ENCODE assay signal across 8 mouse cellular contexts in genomic region chr16:5049182-5049773, GRCm38 (mm10). TPM values are rescaled to one million over a fixed set of nuclear protein-coding genes. Genes with fewer than 3 reads are reported as not detected.
DNase-seq lines count a peak whose midpoint lies in the region; ATAC-seq and TF ChIP-seq lines count a peak whose summit lies in the region.

No protein-coding gene starts in this region.

- H3K4me1 ChIP-seq in heart, embryonic 11.5 days (ENCODE audit: control insufficient read depth, insufficient read depth, low read length), result peaks cover 14% of the 10 kb centered on the region; the same call in 1 of the 2 replicates
- no peaks in the 10 kb centered on the region for H3K4me1 ChIP-seq in ES-Bruce4 (ENCODE audit: control insufficient read depth, insufficient read depth, low read length)
- H3K4me1 ChIP-seq in forebrain, embryonic 11.5 days (replicated peaks; ENCODE audit: control insufficient read depth, insufficient read depth, low read length), result 0 out of 2 replicates have a peak, but pooled peaks cover 2% of the 10 kb centered on the region
- H3K4me1 ChIP-seq in liver, embryonic 12.5 days, result peaks cover 36% of the 10 kb centered on the region
- peaks cover 42% of the 10 kb centered on the region for H3K4me1 ChIP-seq in neural tube, embryonic 15.5 days

- no peaks in the 10 kb centered on the region for H3K9me3 ChIP-seq in heart, embryonic 11.5 days (replicated peaks; ENCODE audit: control insufficient read depth, low read length)
- H3K9me3 ChIP-seq in ES-Bruce4 (replicated peaks; ENCODE audit: control insufficient read depth, insufficient read depth, low read length, poor library complexity, severe bottlenecking), result no peaks in the 10 kb centered on the region
- no peaks in the 10 kb centered on the region for H3K9me3 ChIP-seq in forebrain, embryonic 11.5 days (ENCODE audit: control insufficient read depth, low read length)
- H3K9me3 ChIP-seq in liver, embryonic 12.5 days (replicated peaks), result no peaks in the 10 kb centered on the region
- H3K9me3 ChIP-seq in neural tube, embryonic 15.5 days (replicated peaks), result no peaks in the 10 kb centered on the region

- peak overlapping the region; percentile 94 for H3K9ac ChIP-seq in heart, embryonic 11.5 days (ENCODE audit: low read depth, low read length)
- peak overlapping the region; percentile 88 for H3K9ac ChIP-seq in ES-Bruce4 (ENCODE audit: low read depth, poor library complexity, severe bottlenecking)
- peak overlapping the region; percentile 93 for H3K9ac ChIP-seq in forebrain, embryonic 11.5 days (ENCODE audit: low read length)
- peak overlapping the region; percentile 95 for H3K9ac ChIP-seq in liver, embryonic 12.5 days
- H3K9ac ChIP-seq in neural tube, embryonic 15.5 days (replicated peaks), result peak overlapping the region; percentile 91

- DNase-seq in heart, adult 11 months, result no peak
- no peak for DNase-seq in forebrain, embryonic 11.5 days (ENCODE audit: low spot score)
- no peak for DNase-seq in embryo, embryonic 10 days (ENCODE audit: low spot score)
- DNase-seq in urinary bladder, adult 2 months (ENCODE audit: low spot score), result no peak

- under 1% methylated on average over 38 of the region's 38 CpGs for WGBS in heart, embryonic 11.5 days (ENCODE audit: insufficient replicate concordance)
- WGBS in forebrain, embryonic 11.5 days, result under 1% methylated on average over 38 of the region's 38 CpGs
- under 1% methylated on average over 38 of the region's 38 CpGs for WGBS in liver, embryonic 12.5 days (ENCODE audit: insufficient replicate concordance)
- WGBS in neural tube, embryonic 15.5 days, result under 1% methylated on average over 38 of the region's 38 CpGs

- no peak for TF ChIP-seq POLR2A in ES-Bruce4 (IDR thresholded peaks at IDR 0.05; ENCODE audit: insufficient read depth, low read length)

- peak overlapping the region; percentile 97 for H3K4me3 ChIP-seq in heart, embryonic 11.5 days (ENCODE audit: low read depth, low read length)
- H3K4me3 ChIP-seq in ES-Bruce4 (ENCODE audit: low read depth, low read length), result peak overlapping the region; percentile 86
- peak overlapping the region; percentile 98 for H3K4me3 ChIP-seq in forebrain, embryonic 11.5 days (ENCODE audit: low read depth, low read length)
- peak overlapping the region; percentile 99 for H3K4me3 ChIP-seq in liver, embryonic 12.5 days
- H3K4me3 ChIP-seq in neural tube, embryonic 15.5 days (replicated peaks), result peak overlapping the region; percentile 98

- H3K36me3 ChIP-seq in heart, embryonic 11.5 days (ENCODE audit: control insufficient read depth, insufficient read depth, low read length), result peaks cover 16% of the 10 kb centered on the region; the same call in 1 of the 2 replicates
- peaks cover 22% of the 10 kb centered on the region for H3K36me3 ChIP-seq in ES-Bruce4 (ENCODE audit: control insufficient read depth, insufficient read depth, low read length, poor library complexity, severe bottlenecking)
- H3K36me3 ChIP-seq in forebrain, embryonic 11.5 days (ENCODE audit: control insufficient read depth, insufficient read depth, low read length), result peaks cover 9% of the 10 kb centered on the region; the same call in 1 of the 2 replicates
- H3K36me3 ChIP-seq in liver, embryonic 12.5 days, result peaks cover 52% of the 10 kb centered on the region
- peaks cover 33% of the 10 kb centered on the region for H3K36me3 ChIP-seq in neural tube, embryonic 15.5 days

- ATAC-seq in heart, embryonic 11.5 days (replicated peaks; ENCODE audit: insufficient number of reproducible peaks, low FRiP score, low TSS enrichment), result peak; percentile 65
- ATAC-seq in forebrain, embryonic 11.5 days (replicated peaks; ENCODE audit: low FRiP score), result peak; percentile 46; the same call in 1 of the 2 replicates
- peak; percentile 53 for ATAC-seq in liver, embryonic 12.5 days
- peak; percentile 49 for ATAC-seq in neural tube, embryonic 15.5 days (ENCODE audit: low FRiP score)

- no peaks in the 10 kb centered on the region for H3K27me3 ChIP-seq in heart, embryonic 11.5 days (ENCODE audit: control insufficient read depth, insufficient read depth, low read length)
- H3K27me3 ChIP-seq in ES-Bruce4 (ENCODE audit: control insufficient read depth, insufficient read depth, low read length, poor library complexity, severe bottlenecking), result no peaks in the 10 kb centered on the region
- no peaks in the 10 kb centered on the region for H3K27me3 ChIP-seq in forebrain, embryonic 11.5 days (ENCODE audit: control insufficient read depth, insufficient read depth, low read length)
- no peaks in the 10 kb centered on the region for H3K27me3 ChIP-seq in liver, embryonic 12.5 days (replicated peaks)
- H3K27me3 ChIP-seq in neural tube, embryonic 15.5 days (replicated peaks), result no peaks in the 10 kb centered on the region

- TF ChIP-seq EP300 in ES-Bruce4 (IDR thresholded peaks at IDR 0.05; ENCODE audit: insufficient read depth, low read depth, low read length), result no peak

- no peak for TF ChIP-seq CTCF in ES-Bruce4 (IDR thresholded peaks at IDR 0.05; ENCODE audit: low read depth, low read length)

- H3K4me2 ChIP-seq in heart, embryonic 11.5 days, result peak overlapping the region; percentile 96
- H3K4me2 ChIP-seq in forebrain, embryonic 11.5 days (ENCODE audit: low read depth, low read length, severe bottlenecking), result peak overlapping the region; percentile 88
- peak overlapping the region; percentile 84 for H3K4me2 ChIP-seq in liver, embryonic 12.5 days
- H3K4me2 ChIP-seq in neural tube, embryonic 15.5 days, result peak overlapping the region; percentile 91

- peak overlapping the region; percentile 72 for H3K27ac ChIP-seq in heart, embryonic 11.5 days (ENCODE audit: low read depth, low read length)
- H3K27ac ChIP-seq in ES-Bruce4 (ENCODE audit: insufficient read depth, low read length), result no peak overlapping the region
- peak overlapping the region; percentile 71; the same call in 1 of the 2 replicates for H3K27ac ChIP-seq in forebrain, embryonic 11.5 days (ENCODE audit: low read depth, low read length)
- H3K27ac ChIP-seq in liver, embryonic 12.5 days, result peak overlapping the region; percentile 86
- H3K27ac ChIP-seq in neural tube, embryonic 15.5 days (replicated peaks), result peak overlapping the region; percentile 97

RNA-seq across cellular contexts. Expression of gene Glyr1, which starts 0.4 kb away (rescaled TPM):
- polyA plus RNA-seq in heart, embryonic 11.5 days (2014; fragmentation: Nextera tagmentation; extraction: Ambion mirVana), result 58.9 and 88.6 TPM in 2 replicates
- 85.9 and 92.5 TPM in 2 replicates for polyA plus RNA-seq in ES-Bruce4 (2011; ENCODE audit: insufficient read depth, insufficient read length, low read depth, missing spikeins)
- polyA plus RNA-seq in forebrain, embryonic 11.5 days (2014; fragmentation: Nextera tagmentation; extraction: Ambion mirVana), result 174 and 184 TPM in 2 replicates
- 67.7 and 69.6 TPM in 2 replicates for polyA plus RNA-seq in liver, embryonic 12.5 days (2016; fragmentation: Nextera tagmentation; extraction: Ambion mirVana)
- polyA plus RNA-seq in neural tube, embryonic 15.5 days (2015; fragmentation: Nextera tagmentation; extraction: Ambion mirVana), result 170 and 172 TPM in 2 replicates
- polyA plus RNA-seq in urinary bladder, adult 2 months (2012; rRNA removed), result 79.8 and 84.7 TPM in 2 replicates

RNA-seq across cellular contexts. Expression of gene Ubn1, which starts 0.6 kb away (rescaled TPM):
- 16.6 and 16.8 TPM in 2 replicates for polyA plus RNA-seq in heart, embryonic 11.5 days (2014; fragmentation: Nextera tagmentation; extraction: Ambion mirVana)
- polyA plus RNA-seq in ES-Bruce4 (2011; ENCODE audit: insufficient read depth, insufficient read length, low read depth, missing spikeins), result 25.3 and 25.9 TPM in 2 replicates
- polyA plus RNA-seq in forebrain, embryonic 11.5 days (2014; fragmentation: Nextera tagmentation; extraction: Ambion mirVana), result 25.2 and 25.4 TPM in 2 replicates
- polyA plus RNA-seq in liver, embryonic 12.5 days (2016; fragmentation: Nextera tagmentation; extraction: Ambion mirVana), result 13.8 and 15.2 TPM in 2 replicates
- 11.1 and 14.6 TPM in 2 replicates for polyA plus RNA-seq in neural tube, embryonic 15.5 days (2015; fragmentation: Nextera tagmentation; extraction: Ambion mirVana)
- polyA plus RNA-seq in urinary bladder, adult 2 months (2012; rRNA removed), result 32.5 and 33.1 TPM in 2 replicates

RNA-seq across cellular contexts. Expression of gene Rogdi, which starts 35.9 kb away (rescaled TPM):
- 50.1 and 54.4 TPM in 2 replicates for polyA plus RNA-seq in heart, embryonic 11.5 days (2014; fragmentation: Nextera tagmentation; extraction: Ambion mirVana)
- polyA plus RNA-seq in ES-Bruce4 (2011; ENCODE audit: insufficient read depth, insufficient read length, low read depth, missing spikeins), result 40.8 and 44.5 TPM in 2 replicates
- polyA plus RNA-seq in forebrain, embryonic 11.5 days (2014; fragmentation: Nextera tagmentation; extraction: Ambion mirVana), result 74.1 and 81.6 TPM in 2 replicates
- 42.3 and 43.2 TPM in 2 replicates for polyA plus RNA-seq in liver, embryonic 12.5 days (2016; fragmentation: Nextera tagmentation; extraction: Ambion mirVana)
- polyA plus RNA-seq in neural tube, embryonic 15.5 days (2015; fragmentation: Nextera tagmentation; extraction: Ambion mirVana), result 158 and 170 TPM in 2 replicates
- polyA plus RNA-seq in urinary bladder, adult 2 months (2012; rRNA removed), result 59.9 and 64.7 TPM in 2 replicates

RNA-seq across cellular contexts. Expression of gene Smim22, which starts 42.2 kb away (rescaled TPM):
- polyA plus RNA-seq in heart, embryonic 11.5 days (2014; fragmentation: Nextera tagmentation; extraction: Ambion mirVana), result 1.6 and 3.2 TPM in 2 replicates
- 7.7 and 10.1 TPM in 2 replicates for polyA plus RNA-seq in ES-Bruce4 (2011; ENCODE audit: insufficient read depth, insufficient read length, low read depth, missing spikeins)
- 2.0 TPM in 1 of 2 replicates, not detected in the other for polyA plus RNA-seq in forebrain, embryonic 11.5 days (2014; fragmentation: Nextera tagmentation; extraction: Ambion mirVana)
- polyA plus RNA-seq in liver, embryonic 12.5 days (2016; fragmentation: Nextera tagmentation; extraction: Ambion mirVana), result 5.7 and 6.9 TPM in 2 replicates
- 0.47 and 10.6 TPM in 2 replicates for polyA plus RNA-seq in neural tube, embryonic 15.5 days (2015; fragmentation: Nextera tagmentation; extraction: Ambion mirVana)
- polyA plus RNA-seq in urinary bladder, adult 2 months (2012; rRNA removed), result 72.4 and 92.6 TPM in 2 replicates

RNA-seq across cellular contexts. Expression of gene Sept12, which starts 51.6 kb away (rescaled TPM):
- polyA plus RNA-seq in heart, embryonic 11.5 days (2014; fragmentation: Nextera tagmentation; extraction: Ambion mirVana), result not detected in 2 replicates
- not detected in 2 replicates for polyA plus RNA-seq in ES-Bruce4 (2011; ENCODE audit: insufficient read depth, insufficient read length, low read depth, missing spikeins)
- polyA plus RNA-seq in forebrain, embryonic 11.5 days (2014; fragmentation: Nextera tagmentation; extraction: Ambion mirVana), result not detected in 2 replicates
- polyA plus RNA-seq in liver, embryonic 12.5 days (2016; fragmentation: Nextera tagmentation; extraction: Ambion mirVana), result 0.11 TPM in 1 of 2 replicates, not detected in the other
- polyA plus RNA-seq in neural tube, embryonic 15.5 days (2015; fragmentation: Nextera tagmentation; extraction: Ambion mirVana), result not detected in 2 replicates
- 0.19 and 0.21 TPM in 2 replicates for polyA plus RNA-seq in urinary bladder, adult 2 months (2012; rRNA removed)
